Mouse (Mus musculus) hindbrain, embryonic 13.5 days (tissue): Measurements from ENCODE around the gene Rsbn1l. TPM values are rescaled to one million over a fixed set of nuclear protein-coding genes. Genes with fewer than 3 reads are reported as not detected.
A peak's percentile ranks its signal among the peaks of the same experiment; 100 is the strongest.

Experiments
- ATAC-seq: fragments of 200-750 bp; cut with Nextera tagmentation; 2 replicates; pipeline ENCODE4 v1.8.0; 2017; ENCODE audit warnings: moderate TSS enrichment; ENCODE audit not compliant: low FRiP score
- H3K27ac ChIP-seq: fragments of 300-500 bp; sonication (generic); 2 replicates; pipeline ENCODE4 v1.5.1; 2015; ENCODE audit warnings: inconsistent platforms, mild to moderate bottlenecking, moderate library complexity
- H3K27me3 ChIP-seq: fragments of 300-500 bp; sonication (generic); 2 replicates; pipeline ENCODE4 v1.6.1; 2015; ENCODE audit warnings: mild to moderate bottlenecking, inconsistent platforms
- H3K36me3 ChIP-seq: fragments of 300-500 bp; sonication (generic); 2 replicates; pipeline ENCODE4 v1.6.1; 2015; ENCODE audit warnings: mild to moderate bottlenecking, inconsistent platforms
- H3K4me1 ChIP-seq: fragments of 300-500 bp; sonication (generic); replicated peaks from 2 replicates; pipeline ENCODE4 v1.6.1; 2015; ENCODE audit warnings: inconsistent platforms
- H3K4me2 ChIP-seq: fragments of 300-500 bp; sonication (generic); 2 replicates; pipeline ENCODE4 v1.6.1; 2015; ENCODE audit warnings: inconsistent platforms, mild to moderate bottlenecking, moderate library complexity
- H3K4me3 ChIP-seq: fragments of 300-500 bp; sonication (generic); 2 replicates; pipeline ENCODE4 v1.5.1; 2015; ENCODE audit warnings: mild to moderate bottlenecking, inconsistent platforms
- H3K9ac ChIP-seq: fragments of 300-500 bp; sonication (generic); 2 replicates; pipeline ENCODE4 v1.6.1; 2015; ENCODE audit warnings: mild to moderate bottlenecking, inconsistent platforms
- H3K9me3 ChIP-seq: fragments of 300-500 bp; sonication (generic); 2 replicates; pipeline ENCODE4 v1.6.1; 2016; ENCODE audit warnings: inconsistent platforms
- WGBS: fragments of 180-500 bp; shearing (Covaris S2); methylation state at CpG from one replicate; pipeline ENCODE4 v1.1.7; 2015; 5-methylcytosine and 5-hydroxymethylcytosine counted together
- polyA plus RNA-seq: library from polyadenylated mRNA; unstranded; fragments of >200 nt; fragmentation: Nextera tagmentation; extraction: Ambion mirVana; gene quantifications from 2 replicates; pipeline ENCODE4 v1.2.1, GENCODE M21; 2015

Gene Rsbn1l
- polyA plus RNA-seq, 1 experiment from 2014 or later, result 4.8 TPM

DNA sequence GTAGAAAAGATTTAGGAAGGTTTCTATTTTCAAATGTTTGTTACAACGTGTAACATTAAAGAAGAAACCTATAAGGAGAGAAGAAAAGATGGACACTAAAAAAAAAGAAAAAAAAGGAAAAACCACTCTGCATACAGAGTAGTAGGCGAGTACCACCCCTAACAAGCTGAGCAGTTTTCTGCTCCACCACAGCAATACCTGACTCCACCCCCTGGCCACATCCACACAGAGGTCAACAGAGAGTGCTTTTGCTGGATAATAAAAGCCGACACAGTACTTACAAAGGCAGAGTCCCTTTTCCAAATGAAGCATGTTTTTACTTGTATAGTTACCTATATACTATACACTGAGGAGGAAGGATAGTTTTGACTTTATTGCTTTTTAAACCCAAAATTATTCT, 31.6 kb downstream of the Rsbn1l start:
- 74% methylated on average over 3 of the region's 3 CpGs for WGBS
- Histone ChIP-seq H3K4me2 (no peak overlapping the region), H3K36me3 (no peaks in the 10 kb centered on the region), H3K9me3 (no peaks in the 10 kb centered on the region), H3K27me3 (no peaks in the 10 kb centered on the region), H3K27ac (no peak overlapping the region), H3K4me1 (no peaks in the 10 kb centered on the region), H3K4me3 (no peak overlapping the region), H3K9ac (no peak overlapping the region)
- no peak for ATAC-seq

- no peak overlapping the region for H3K9ac ChIP-seq
- H3K4me1 ChIP-seq, result no peaks in the 10 kb centered on the region
- no peak for ATAC-seq
- H3K36me3 ChIP-seq, result no peaks in the 10 kb centered on the region
- H3K27ac ChIP-seq, result no peak overlapping the region
- H3K4me2 ChIP-seq, result no peak overlapping the region
- no peaks in the 10 kb centered on the region for H3K27me3 ChIP-seq
- WGBS, result 62% methylated on average over 9 of the region's 9 CpGs
- no peak overlapping the region for H3K4me3 ChIP-seq
- no peaks in the 10 kb centered on the region for H3K9me3 ChIP-seq
Measured at GRCm38 (mm10) chr5:20919566-20919965, 36.6 kb downstream of the Rsbn1l start.

DNA sequence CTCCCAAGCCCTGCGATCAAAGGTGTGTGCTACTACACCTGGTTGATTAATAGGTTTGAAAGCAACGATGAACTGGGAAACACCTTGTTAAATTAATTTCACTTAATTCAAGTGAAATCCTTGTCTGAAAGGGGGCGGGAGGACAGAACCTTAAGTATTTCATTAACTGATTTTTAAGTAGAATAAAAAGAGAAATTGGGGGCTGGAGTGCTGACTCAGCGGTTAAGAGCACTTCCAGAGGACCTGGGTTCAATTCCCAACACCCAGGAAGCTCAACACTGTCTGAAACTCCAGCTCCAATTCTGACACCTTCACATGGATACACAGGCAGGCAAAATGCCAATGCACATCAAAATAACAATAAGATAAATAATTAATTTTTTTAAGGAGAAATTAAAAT, 37.2 kb downstream of the Rsbn1l start:
- no peak for ATAC-seq
- no peak overlapping the region for H3K9ac ChIP-seq
- no peaks in the 10 kb centered on the region for H3K27me3 ChIP-seq
- H3K27ac ChIP-seq, result no peak overlapping the region
- no peaks in the 10 kb centered on the region for H3K9me3 ChIP-seq
- H3K4me2 ChIP-seq, result no peak overlapping the region
- no peaks in the 10 kb centered on the region for H3K4me1 ChIP-seq
- WGBS, result 96% methylated on average over 4 of the region's 4 CpGs
- no peak overlapping the region for H3K4me3 ChIP-seq
- no peaks in the 10 kb centered on the region for H3K36me3 ChIP-seq

DNA sequence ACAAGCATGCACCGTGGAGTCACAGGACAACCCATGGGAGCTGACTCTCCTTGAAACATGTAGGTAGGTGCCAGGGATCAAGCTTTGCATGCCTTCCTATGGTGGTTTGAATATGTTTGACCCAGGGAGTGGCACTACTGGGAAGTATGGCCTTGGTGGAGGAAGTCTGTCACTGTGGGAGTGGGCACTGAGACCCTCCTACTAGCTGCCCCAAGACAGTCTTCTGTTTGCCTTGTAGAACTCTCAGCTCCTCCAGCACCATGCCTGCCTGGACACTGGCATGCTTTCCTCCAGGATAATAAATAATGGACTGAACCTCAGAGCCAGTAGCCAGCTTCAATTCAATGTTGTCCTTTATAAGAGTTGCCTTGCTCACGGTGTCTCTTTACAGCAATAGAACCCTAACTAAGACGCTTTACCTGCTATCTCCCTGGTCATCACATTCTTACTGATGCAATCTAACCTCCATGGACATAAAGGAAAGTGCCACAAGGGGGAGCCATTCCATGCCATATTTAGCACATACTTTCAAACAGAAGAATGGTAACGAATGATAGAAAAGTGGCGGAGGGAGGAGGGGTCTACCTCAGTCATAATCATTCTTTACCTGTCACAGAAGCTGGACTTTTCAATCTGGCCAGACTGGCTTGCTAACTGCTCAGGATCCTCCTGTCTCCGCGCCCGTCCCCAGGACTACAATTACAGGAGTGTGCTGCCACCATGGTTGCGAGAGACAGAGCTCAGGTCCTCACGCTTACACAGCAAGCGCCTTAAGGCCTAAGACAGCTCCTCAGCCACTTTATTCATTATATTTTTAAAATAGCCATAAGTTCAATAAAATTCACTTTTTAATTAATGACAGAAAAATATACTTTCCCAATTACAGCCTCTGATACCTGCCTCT, 42.6 kb downstream of the Rsbn1l start:
- ATAC-seq, result peak; percentile 63
- 76% methylated on average over 11 of the region's 11 CpGs for WGBS
- H3K27ac ChIP-seq, result no peak overlapping the region
- no peak overlapping the region for H3K4me2 ChIP-seq
- no peaks in the 10 kb centered on the region for H3K36me3 ChIP-seq
- H3K4me1 ChIP-seq, result no peaks in the 10 kb centered on the region
- no peaks in the 10 kb centered on the region for H3K27me3 ChIP-seq
- no peaks in the 10 kb centered on the region for H3K9me3 ChIP-seq
- H3K4me3 ChIP-seq, result no peak overlapping the region
- no peak overlapping the region for H3K9ac ChIP-seq

GRCm38 (mm10) chr5:20911741-20912140, 44.5 kb downstream of the Rsbn1l start:
- Histone ChIP-seq H3K36me3 (peaks cover 8% of the 10 kb centered on the region), H3K4me2 (no peak overlapping the region), H3K27me3 (no peaks in the 10 kb centered on the region), H3K4me3 (no peak overlapping the region), H3K9ac (no peak overlapping the region), H3K9me3 (no peaks in the 10 kb centered on the region), H3K27ac (no peak overlapping the region), H3K4me1 (no peaks in the 10 kb centered on the region)
- ATAC-seq, result no peak
- WGBS, result 92% methylated on average over 2 of the region's 2 CpGs

- Histone ChIP-seq H3K36me3 (peaks cover 22% of the 10 kb centered on the region), H3K4me1 (no peaks in the 10 kb centered on the region), H3K9me3 (no peaks in the 10 kb centered on the region), H3K4me2 (no peak overlapping the region), H3K4me3 (no peak overlapping the region), H3K27ac (no peak overlapping the region), H3K27me3 (no peaks in the 10 kb centered on the region), H3K9ac (no peak overlapping the region)
- 95% methylated on average over 7 of the region's 7 CpGs for WGBS
- no peak for ATAC-seq
Measured at GRCm38 (mm10) chr5:20906191-20906590, 50.0 kb downstream of the Rsbn1l start.

DNA sequence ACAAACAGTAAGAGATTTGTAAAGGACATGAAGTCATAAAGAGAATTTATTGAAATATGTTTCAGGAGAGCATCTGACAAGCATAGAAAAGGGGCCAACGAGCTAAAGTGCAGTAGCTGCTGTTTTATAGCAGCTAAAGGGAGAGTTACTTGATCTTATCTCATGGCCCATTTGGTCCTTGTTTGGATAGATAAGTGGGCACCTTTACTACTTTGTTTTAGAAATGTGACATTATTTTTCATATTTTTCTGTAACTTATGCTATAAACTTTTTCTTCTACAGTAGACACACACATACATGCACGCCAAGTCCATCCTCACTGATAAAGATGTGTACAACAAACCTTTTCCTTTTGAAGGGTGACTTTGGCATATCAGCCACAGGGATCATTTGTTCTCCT, 50.8 kb downstream of the Rsbn1l start:
- Histone ChIP-seq H3K4me1 (no peaks in the 10 kb centered on the region), H3K4me3 (no peak overlapping the region), H3K36me3 (peaks cover 23% of the 10 kb centered on the region), H3K9me3 (no peaks in the 10 kb centered on the region), H3K27ac (no peak overlapping the region), H3K27me3 (no peaks in the 10 kb centered on the region), H3K4me2 (no peak overlapping the region), H3K9ac (no peak overlapping the region)
- WGBS, result 91% methylated on average over 2 of the region's 2 CpGs
- no peak for ATAC-seq

DNA sequence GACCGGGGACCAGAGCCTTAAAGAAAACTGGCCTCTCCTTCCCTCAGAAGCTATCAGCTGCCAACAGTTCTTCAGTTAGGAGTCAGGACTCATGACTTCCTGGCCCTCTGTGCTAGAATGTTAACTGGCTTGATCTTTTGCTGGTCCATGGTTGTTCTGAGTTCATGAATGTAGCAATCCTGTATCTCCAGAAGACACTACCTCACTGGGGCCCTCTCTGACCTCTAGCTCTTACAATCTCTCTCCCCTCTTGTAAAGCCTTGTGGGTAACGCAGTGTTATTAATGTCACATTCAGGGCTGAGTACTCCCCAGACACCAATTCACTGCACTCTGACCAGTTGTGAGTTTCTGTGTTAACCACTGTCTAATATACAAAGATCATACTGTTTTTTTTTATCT, 51.6 kb downstream of the Rsbn1l start:
- no peaks in the 10 kb centered on the region for H3K4me1 ChIP-seq
- H3K36me3 ChIP-seq, result peaks cover 27% of the 10 kb centered on the region
- H3K4me3 ChIP-seq, result no peak overlapping the region
- H3K9ac ChIP-seq, result no peak overlapping the region
- H3K27me3 ChIP-seq, result no peaks in the 10 kb centered on the region
- H3K9me3 ChIP-seq, result no peaks in the 10 kb centered on the region
- no peak overlapping the region for H3K27ac ChIP-seq
- no peak for ATAC-seq
- no peak overlapping the region for H3K4me2 ChIP-seq
- WGBS, result 81% methylated on average over 2 of the region's 2 CpGs

DNA sequence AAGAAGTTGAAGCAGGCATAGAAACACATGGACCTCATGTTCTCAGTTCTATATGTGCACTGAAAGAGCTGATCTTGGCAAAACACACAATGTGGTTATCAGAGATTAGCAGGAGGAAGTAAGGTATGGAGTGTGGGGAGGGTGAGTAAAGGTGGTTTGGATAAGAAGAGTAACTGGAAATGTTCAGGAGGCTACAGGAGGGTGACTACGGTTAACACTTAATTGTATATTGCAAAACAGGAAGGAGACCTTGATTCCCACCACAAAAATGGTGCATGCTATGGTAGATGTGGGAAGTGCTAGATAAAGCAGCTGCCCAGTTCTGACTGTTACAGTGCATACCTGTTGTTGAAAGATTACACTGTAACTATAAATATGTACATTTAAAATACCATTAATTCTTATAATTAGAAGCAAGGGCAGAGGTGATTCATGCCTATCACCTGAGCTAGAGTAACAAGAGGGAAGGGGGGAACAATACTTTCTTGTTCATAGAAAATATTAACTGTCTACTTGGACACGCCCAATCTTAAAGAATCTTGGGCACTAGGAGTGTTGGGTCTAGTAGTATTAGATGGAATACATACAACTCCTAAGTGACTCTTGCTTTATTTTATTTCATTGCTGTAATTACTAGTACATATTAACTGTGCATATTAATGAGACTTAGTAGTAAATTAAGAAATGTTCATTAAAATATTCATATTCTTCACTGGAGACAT, 58.6 kb downstream of the Rsbn1l start:
- Histone ChIP-seq H3K36me3 (peaks cover 27% of the 10 kb centered on the region), H3K4me2 (no peak overlapping the region), H3K4me3 (no peak overlapping the region), H3K9ac (no peak overlapping the region), H3K27me3 (no peaks in the 10 kb centered on the region), H3K9me3 (no peaks in the 10 kb centered on the region), H3K27ac (no peak overlapping the region), H3K4me1 (no peaks in the 10 kb centered on the region)
- 96% methylated on average over 2 of the region's 2 CpGs for WGBS
- ATAC-seq, result no peak

GRCm38 (mm10) chr5:20884036-20884620, 72.1 kb downstream of the Rsbn1l start:
- no peak overlapping the region for H3K27ac ChIP-seq
- no peak overlapping the region for H3K9ac ChIP-seq
- no peaks in the 10 kb centered on the region for H3K27me3 ChIP-seq
- H3K4me1 ChIP-seq, result peaks cover 28% of the 10 kb centered on the region
- peaks cover 12% of the 10 kb centered on the region for H3K36me3 ChIP-seq
- WGBS, result 80% methylated on average over 4 of the region's 4 CpGs
- no peak for ATAC-seq
- H3K4me3 ChIP-seq, result peak overlapping the region; percentile 86; the same call in 1 of the 2 replicates
- H3K4me2 ChIP-seq, result peak overlapping the region; percentile 72
- H3K9me3 ChIP-seq, result no peaks in the 10 kb centered on the region

DNA sequence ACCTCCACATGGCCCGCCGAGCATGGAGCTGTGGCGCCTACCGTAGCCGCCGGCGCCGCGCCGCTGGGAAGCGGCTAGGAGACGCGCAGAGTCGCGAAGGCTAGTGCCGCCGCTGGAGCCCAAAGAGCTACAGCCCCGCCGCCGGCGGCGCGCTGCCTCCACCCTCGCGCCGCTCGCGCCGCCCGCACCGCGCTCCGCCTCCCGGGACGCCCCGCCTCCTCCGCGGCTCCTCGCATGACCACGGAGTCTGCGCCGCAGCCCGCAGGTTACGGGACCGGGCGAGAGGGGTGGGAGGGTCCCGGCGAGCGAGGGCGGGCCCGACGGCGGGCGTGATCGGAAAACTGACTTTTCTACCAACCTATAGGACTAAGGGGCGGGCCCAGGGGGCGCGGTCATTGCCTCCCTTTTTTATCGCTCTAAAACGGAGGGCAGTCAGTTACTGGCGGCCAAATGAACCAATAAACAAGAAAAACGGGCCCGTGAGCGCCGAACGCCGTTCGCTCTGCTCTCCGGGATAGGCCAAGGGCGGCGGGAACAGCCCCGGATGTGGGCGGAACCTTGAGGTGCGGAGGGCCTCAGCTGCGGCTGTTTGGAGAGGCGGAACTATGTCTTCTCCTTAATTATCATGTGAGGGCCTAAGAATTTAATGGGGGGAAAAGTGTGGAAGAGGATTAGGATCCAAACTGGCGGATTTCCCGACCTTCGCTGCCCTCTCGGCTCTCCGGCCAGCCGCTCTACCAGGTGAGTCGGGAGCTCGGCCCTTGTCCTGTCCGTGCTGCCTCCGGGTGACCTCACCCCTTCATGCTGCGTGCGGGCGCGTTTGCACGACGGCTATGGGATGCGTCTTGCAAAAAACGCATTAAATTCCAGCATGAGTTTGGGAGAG, 74.0 kb downstream of the Rsbn1l start, which contains the start of the genes Phtf2 and Tmem60:
Gene Phtf2 (minus strand): TSS at position 210 of the 886 bp plus-strand sequence.
Gene Tmem60 (plus strand): TSS at position 277 of the 886 bp plus-strand sequence.
- H3K4me1 ChIP-seq, result peaks cover 28% of the 10 kb centered on the region
- H3K9ac ChIP-seq, result peak within 1 kb of the TSS; percentile 91
- no peaks in the 10 kb centered on the region for H3K9me3 ChIP-seq
- H3K27ac ChIP-seq, result peak within 1 kb of the TSS; percentile 97
- H3K27me3 ChIP-seq, result no peaks in the 10 kb centered on the region
- under 1% methylated on average over 63 of the region's 94 CpGs for WGBS
- H3K4me2 ChIP-seq, result peak within 1 kb of the TSS; percentile 72
- peaks cover 12% of the 10 kb centered on the region for H3K36me3 ChIP-seq
- peak; percentile 99 for ATAC-seq
- H3K4me3 ChIP-seq, result peak within 1 kb of the TSS; percentile 86
